Mouse (Mus musculus): ENCODE results near the gene Jph3.
A peak's percentile ranks its signal among the peaks of the same experiment; 100 is the strongest.

Gene Jph3

GRCm38 (mm10) chr8:121832061-121832460 is 102.6 kb downstream of the Jph3 start:
- no peak for DNase-seq (ENCODE audit: low spot score)

- peak; percentile 54 for DNase-seq (ENCODE audit: low spot score)
Measured at GRCm38 (mm10) chr8:121832503-121832902, 103.1 kb downstream of the Jph3 start.

- DNase-seq (ENCODE audit: low spot score) = peak; percentile 44
Measured at GRCm38 (mm10) chr8:121841242-121841641, 111.8 kb downstream of the Jph3 start.

GRCm38 (mm10) chr8:121842064-121842955 is 112.9 kb downstream of the Jph3 start:
- DNase-seq (ENCODE audit: low spot score) = no peak

- DNase-seq (ENCODE audit: low spot score) = no peak
Measured at GRCm38 (mm10) chr8:121843184-121843733, 113.8 kb downstream of the Jph3 start.

All from ovary, postnatal 14 days (tissue).